Comparison of ENCODE assay signal across 20 mouse cellular contexts in the genomic region with DNA sequence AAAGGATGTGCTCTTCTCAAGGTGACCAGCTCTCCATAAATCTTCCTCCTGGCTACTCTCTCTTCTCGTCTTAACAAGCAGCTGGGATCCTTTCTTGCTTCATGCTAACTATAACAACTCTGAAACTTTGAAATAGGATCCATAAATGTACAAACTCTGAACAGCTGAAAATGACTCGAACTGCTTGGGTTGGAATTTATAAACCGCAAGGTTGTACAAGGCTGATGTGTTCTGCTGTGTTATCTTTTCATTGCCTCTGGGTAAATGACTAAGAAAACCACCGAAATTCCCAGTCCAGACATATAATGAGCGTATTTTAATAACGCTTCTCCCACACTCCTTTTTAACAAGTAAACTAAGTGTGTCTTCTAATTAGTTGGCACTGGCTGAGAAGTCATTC.
"Had no signal": no experiment of that assay in that cellular context is flagged by ENCODE, and none has a peak within 500 bp of the region (broad histone marks: within the 10 kb centered on the region; RNA-seq: fewer than 3 reads in every experiment).

No protein-coding gene starts in this region.

- H3K9me3 ChIP-seq: kidney, embryonic 15.5 days; midbrain, embryonic 13.5 days; neural tube, embryonic 12.5 days; neural tube, embryonic 15.5 days; stomach, embryonic 15.5 days had no signal

- H3K4me3 ChIP-seq: kidney, embryonic 15.5 days; left cerebral cortex, adult 2 months; midbrain, embryonic 13.5 days; neural tube, embryonic 12.5 days; neural tube, embryonic 15.5 days; stomach, embryonic 15.5 days had no signal

- H3K36me3 ChIP-seq: kidney, embryonic 15.5 days; midbrain, embryonic 13.5 days; neural tube, embryonic 12.5 days; neural tube, embryonic 15.5 days; stomach, embryonic 15.5 days had no signal

- DNase-seq: kidney, adult 8-10 months; kidney, postnatal 10 days; kidney, postnatal 36 days; layer of hippocampus, postnatal 36 days; liver, postnatal 0 days; lung, embryonic 14.5 days; right cerebral cortex, adult 18-20 months; right cerebral cortex, postnatal 14 days; right cerebral cortex, postnatal 4 days; thymus, postnatal 25 days had no signal

- ATAC-seq: liver, postnatal 0 days; lung, postnatal 0 days; midbrain, embryonic 13.5 days; midbrain, embryonic 16.5 days had no signal

- H3K9ac ChIP-seq: kidney, embryonic 15.5 days; liver, embryonic 14.5 days; liver, postnatal 0 days; lung, embryonic 14.5 days; midbrain, embryonic 13.5 days; neural tube, embryonic 12.5 days; neural tube, embryonic 15.5 days; stomach, embryonic 15.5 days had no signal

- H3K27ac ChIP-seq: kidney, embryonic 15.5 days; left cerebral cortex, adult 2 months; liver, embryonic 14.5 days; macrophage; midbrain, embryonic 13.5 days; neural tube, embryonic 12.5 days; neural tube, embryonic 15.5 days; stomach, embryonic 15.5 days had no signal

- H3K27me3 ChIP-seq: kidney, embryonic 15.5 days; midbrain, embryonic 13.5 days; neural tube, embryonic 12.5 days; neural tube, embryonic 15.5 days; stomach, embryonic 15.5 days had no signal

- H3K4me1 ChIP-seq: kidney, embryonic 15.5 days; neural tube, embryonic 12.5 days; neural tube, embryonic 15.5 days; stomach, embryonic 15.5 days had no signal

- H3K4me2 ChIP-seq: kidney, embryonic 15.5 days; lung, embryonic 14.5 days; midbrain, embryonic 13.5 days; neural tube, embryonic 12.5 days; neural tube, embryonic 15.5 days; stomach, embryonic 15.5 days had no signal
